Mouse (Mus musculus): ENCODE measurements around the gene Utp14a. TPM values are rescaled to one million over a fixed set of nuclear protein-coding genes. Genes with fewer than 3 reads are reported as not detected.

Gene Utp14a
- polyA plus RNA-seq, 1 experiment: 31.1 TPM

DNA sequence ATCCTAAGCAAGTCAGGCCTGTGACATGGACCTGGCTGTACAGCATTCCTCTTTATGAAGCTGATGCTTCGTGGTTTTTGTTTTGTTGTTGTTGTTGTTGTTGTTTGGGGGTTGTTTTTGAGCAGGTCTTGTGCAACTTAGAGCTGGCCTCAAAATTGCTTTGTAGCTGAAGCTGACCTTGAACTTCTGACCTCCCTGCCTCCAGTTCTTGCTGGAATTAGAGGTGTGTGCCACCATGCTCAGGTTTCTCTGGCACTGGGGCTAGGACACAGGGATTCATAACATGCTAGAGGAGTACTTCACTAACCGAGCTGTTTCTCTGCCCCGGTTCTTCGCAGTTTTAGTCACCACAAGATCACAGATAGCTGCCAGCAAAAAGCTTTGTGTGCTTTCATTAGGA, 48.7 kb downstream of the Utp14a start:
- Histone ChIP-seq H3K27ac (ENCODE audit: insufficient read depth, low read depth, low read length) (no peak overlapping the region), H3K4me3 (ENCODE audit: insufficient read depth, low read length) (no peak overlapping the region), H3K4me1 (ENCODE audit: control insufficient read depth, insufficient read depth, low read length) (peaks cover 7% of the 10 kb centered on the region)
- TF ChIP-seq POLR2A (IDR thresholded peaks at IDR 0.05; ENCODE audit: borderline replicate concordance, low read depth, low read length) (no peak), CTCF (IDR thresholded peaks at IDR 0.05; ENCODE audit: low read depth, low read length) (no peak)

DNA sequence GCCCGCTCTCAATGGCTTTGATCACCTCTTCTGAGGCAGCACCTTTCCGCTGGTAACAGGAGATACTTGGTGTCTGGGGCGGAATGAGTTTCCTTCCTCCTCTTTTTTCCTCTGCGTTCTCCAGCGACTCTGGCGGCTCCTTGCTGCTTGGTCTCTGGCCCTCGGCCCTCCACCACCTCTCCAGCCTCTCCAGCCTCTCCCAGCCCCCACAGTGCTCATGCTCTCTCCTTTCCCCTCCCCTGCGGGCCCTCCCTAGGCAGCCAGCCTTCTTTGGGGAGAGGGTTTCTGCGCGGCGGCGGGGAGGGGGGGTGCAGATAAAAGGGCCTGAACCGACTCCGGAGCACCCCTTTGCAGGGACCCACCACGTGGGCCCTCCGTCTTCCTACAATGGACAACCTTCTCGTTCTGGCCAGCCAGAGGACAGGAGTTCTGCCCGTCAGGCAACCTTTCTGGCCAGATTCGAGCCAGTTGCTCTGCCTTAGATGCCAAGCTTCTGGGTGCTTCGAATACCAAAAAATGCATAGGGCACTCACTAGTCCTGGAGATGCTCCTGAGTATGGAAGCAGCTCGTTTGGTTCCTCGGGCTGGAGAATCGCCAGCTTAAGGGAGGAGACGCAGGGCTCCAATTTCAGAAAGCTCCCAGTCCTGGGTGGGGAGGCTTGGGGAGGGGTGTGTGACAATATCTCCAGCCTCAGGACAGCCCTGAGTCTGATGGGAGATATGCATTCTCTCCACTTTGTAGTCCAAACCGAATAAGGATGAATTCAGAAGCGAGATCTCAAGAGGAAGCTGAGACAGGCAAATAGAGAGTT, 54.2 kb downstream of the Utp14a start:
- TF ChIP-seq CTCF (IDR thresholded peaks at IDR 0.05; ENCODE audit: low read depth, low read length): no peak
- TF ChIP-seq POLR2A (IDR thresholded peaks at IDR 0.05; ENCODE audit: borderline replicate concordance, low read depth, low read length): no peak
- H3K4me1 ChIP-seq (ENCODE audit: control insufficient read depth, insufficient read depth, low read length): peaks cover 15% of the 10 kb centered on the region
- H3K27ac ChIP-seq (ENCODE audit: insufficient read depth, low read depth, low read length): no peak overlapping the region
- no peak overlapping the region for H3K4me3 ChIP-seq (ENCODE audit: insufficient read depth, low read length)

DNA sequence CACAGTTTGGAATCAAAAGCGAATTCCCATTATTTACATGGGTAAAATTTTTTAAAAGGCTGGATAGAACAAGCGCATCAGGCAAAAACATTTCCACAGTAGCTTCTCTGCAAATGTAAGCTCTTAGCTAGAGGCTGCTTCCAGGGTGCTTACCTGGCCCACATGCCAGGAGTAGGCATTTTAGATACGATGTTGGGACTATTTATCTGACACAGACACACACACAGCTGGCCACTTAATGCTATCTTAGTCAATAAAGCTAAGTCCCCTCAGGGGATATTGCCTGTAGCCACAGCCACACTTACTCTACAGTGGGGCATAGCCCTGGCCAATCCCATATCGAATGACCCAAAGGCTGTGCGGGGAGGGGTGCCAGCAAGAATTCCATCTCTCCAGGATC, 55.1 kb downstream of the Utp14a start:
- H3K27ac ChIP-seq (ENCODE audit: insufficient read depth, low read depth, low read length): no peak overlapping the region
- H3K4me3 ChIP-seq (ENCODE audit: insufficient read depth, low read length): no peak overlapping the region
- H3K4me1 ChIP-seq (ENCODE audit: control insufficient read depth, insufficient read depth, low read length): peaks cover 15% of the 10 kb centered on the region
- no peak for TF ChIP-seq POLR2A (IDR thresholded peaks at IDR 0.05; ENCODE audit: borderline replicate concordance, low read depth, low read length)

DNA sequence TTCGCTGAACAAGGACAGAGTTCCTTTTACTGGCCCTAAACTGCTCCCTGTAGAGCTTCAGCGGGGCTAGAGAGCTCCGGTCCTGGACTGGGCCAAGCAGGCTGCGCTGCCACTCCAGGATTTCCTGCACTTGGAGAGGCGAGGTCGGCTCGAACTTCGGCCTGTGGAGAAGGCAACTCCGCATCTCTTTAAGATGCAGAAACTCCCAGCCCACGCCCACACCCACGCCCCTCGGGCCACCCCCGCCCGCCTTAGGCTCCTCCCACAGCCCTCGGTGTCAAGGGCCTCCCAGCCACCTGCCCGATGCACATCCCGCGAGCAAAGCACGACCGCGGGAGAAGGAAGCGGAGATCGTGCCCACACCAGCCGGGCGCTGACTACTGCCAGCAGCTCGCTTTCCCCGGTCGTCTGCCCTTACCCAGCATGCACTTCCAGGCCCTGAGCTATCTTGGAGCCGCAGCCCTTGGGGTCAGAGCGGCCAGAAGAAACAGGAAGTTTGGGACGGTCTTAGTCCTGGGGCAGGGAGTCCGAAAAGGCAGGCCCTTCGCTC, 57.9 kb downstream of the Utp14a start:
- Histone ChIP-seq H3K27ac (ENCODE audit: insufficient read depth, low read depth, low read length) (peak overlapping the region; percentile 81), H3K4me3 (ENCODE audit: insufficient read depth, low read length) (peak overlapping the region; percentile 68), H3K4me1 (ENCODE audit: control insufficient read depth, insufficient read depth, low read length) (peaks cover 15% of the 10 kb centered on the region)
- TF ChIP-seq POLR2A (IDR thresholded peaks at IDR 0.05; ENCODE audit: borderline replicate concordance, low read depth, low read length) (no peak), CTCF (IDR thresholded peaks at IDR 0.05; ENCODE audit: low read depth, low read length) (no peak)

DNA sequence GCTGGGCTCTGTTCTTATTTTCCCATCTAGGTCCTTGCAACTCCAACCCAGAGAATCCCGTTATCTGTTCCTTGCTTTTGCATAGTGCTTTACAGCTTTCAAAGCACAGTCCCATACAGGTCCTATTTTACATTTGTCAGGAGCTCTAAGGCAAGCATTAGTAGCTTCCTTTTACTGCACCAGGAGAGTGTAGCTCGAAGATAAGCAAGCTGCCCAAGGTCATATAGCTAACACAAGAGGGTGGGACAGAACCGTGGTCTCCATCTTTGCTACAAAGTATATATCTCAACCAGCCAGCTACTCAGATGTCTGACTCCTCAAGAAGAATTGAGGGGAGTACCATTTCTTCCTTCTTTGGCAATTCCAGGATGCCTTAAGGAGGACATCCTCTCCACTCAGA, 60.8 kb downstream of the Utp14a start:
- H3K4me1 ChIP-seq (ENCODE audit: control insufficient read depth, insufficient read depth, low read length): peaks cover 20% of the 10 kb centered on the region
- no peak overlapping the region for H3K27ac ChIP-seq (ENCODE audit: insufficient read depth, low read depth, low read length)
- TF ChIP-seq POLR2A (IDR thresholded peaks at IDR 0.05; ENCODE audit: borderline replicate concordance, low read depth, low read length) (no peak), CTCF (IDR thresholded peaks at IDR 0.05; ENCODE audit: low read depth, low read length) (no peak)
- no peak overlapping the region for H3K4me3 ChIP-seq (ENCODE audit: insufficient read depth, low read length)

DNA sequence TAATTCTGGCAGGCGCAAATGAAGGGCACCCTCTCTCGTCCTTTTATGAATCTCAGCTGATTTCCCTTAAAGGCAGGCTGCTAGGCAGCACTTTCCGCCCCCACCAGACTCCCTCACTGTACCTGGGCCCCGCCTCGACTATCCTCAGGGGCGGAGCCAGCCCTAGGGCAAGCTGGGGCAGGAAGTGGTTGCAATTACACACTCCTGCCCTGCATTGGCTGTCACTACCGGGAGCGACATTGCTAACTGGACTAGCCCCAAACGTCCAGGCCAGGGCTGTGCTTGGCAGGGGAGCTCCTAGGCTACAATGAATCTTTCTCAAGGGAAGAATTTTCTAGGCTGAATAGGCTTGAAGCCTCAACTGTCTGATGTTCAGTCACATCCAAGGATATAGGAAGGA, 61.5 kb downstream of the Utp14a start:
- no peak overlapping the region for H3K27ac ChIP-seq (ENCODE audit: insufficient read depth, low read depth, low read length)
- no peak for TF ChIP-seq POLR2A (IDR thresholded peaks at IDR 0.05; ENCODE audit: borderline replicate concordance, low read depth, low read length)
- TF ChIP-seq CTCF (IDR thresholded peaks at IDR 0.05; ENCODE audit: low read depth, low read length): no peak
- no peak overlapping the region for H3K4me3 ChIP-seq (ENCODE audit: insufficient read depth, low read length)
- H3K4me1 ChIP-seq (ENCODE audit: control insufficient read depth, insufficient read depth, low read length): peaks cover 20% of the 10 kb centered on the region

Other genes starting within 250 kb of the Utp14a start
- gene Apln, start 222.0 kb upstream of the Utp14a start, polyA plus RNA-seq (2012; ENCODE audit: insufficient read depth, insufficient read length, missing spikeins): 0.17 TPM in 1 of 2 replicates, not detected in the other
- gene Xpnpep2, start 148.1 kb upstream of the Utp14a start, polyA plus RNA-seq (2012; ENCODE audit: insufficient read depth, insufficient read length, missing spikeins): not detected in 2 replicates
- gene Sash3, start 110.4 kb upstream of the Utp14a start, polyA plus RNA-seq (2012; ENCODE audit: insufficient read depth, insufficient read length, missing spikeins): 66.3 and 69.9 TPM in 2 replicates
- 64.6 and 77.1 TPM in 2 replicates for gene Zdhhc9, start 48.0 kb upstream of the Utp14a start, polyA plus RNA-seq (2012; ENCODE audit: insufficient read depth, insufficient read length, missing spikeins)
- gene Bcorl1, start 84.5 kb downstream of the Utp14a start, polyA plus RNA-seq (2012; ENCODE audit: insufficient read depth, insufficient read length, missing spikeins): 9.6 TPM in 2 replicates
- 46.8 and 49.2 TPM in 2 replicates for gene Elf4, start 206.3 kb downstream of the Utp14a start, polyA plus RNA-seq (2012; ENCODE audit: insufficient read depth, insufficient read length, missing spikeins)

Data from bone marrow macrophage, adult 2 months (primary cell).